In the genomic region with DNA sequence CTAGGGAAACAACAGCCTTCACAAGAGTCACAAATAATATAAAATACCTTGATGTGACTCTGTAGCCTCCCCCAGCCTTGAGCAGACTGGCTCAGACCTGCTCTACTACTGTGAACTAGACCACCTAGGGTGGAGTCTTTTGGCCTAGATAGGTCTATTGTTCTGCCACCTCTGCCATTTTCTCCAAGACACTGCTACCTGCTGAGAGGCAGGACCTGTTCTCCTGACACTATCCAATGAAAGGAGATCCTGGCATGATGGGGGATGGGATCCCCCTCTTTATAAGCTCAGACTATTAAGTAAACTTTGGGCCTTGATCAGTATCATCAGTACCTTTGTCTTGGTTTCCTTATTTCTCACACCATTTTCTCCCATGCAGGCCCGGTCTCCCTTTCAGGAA, we compare ENCODE assay signal across 16 mouse cellular contexts.
"Had no signal": no experiment of that assay in that cellular context is flagged by ENCODE, and none has a peak within 500 bp of the region (broad histone marks: within the 10 kb centered on the region; RNA-seq: fewer than 3 reads in every experiment).

No protein-coding gene starts in this region.

- H3K36me3 ChIP-seq: lung, embryonic 15.5 days; midbrain, embryonic 13.5 days; midbrain, embryonic 15.5 days; neural tube, embryonic 12.5 days; stomach, embryonic 15.5 days had no signal

- H3K9me3 ChIP-seq: lung, embryonic 15.5 days; megakaryocyte, embryonic 14.5 days; midbrain, embryonic 13.5 days; midbrain, embryonic 15.5 days; neural tube, embryonic 12.5 days; stomach, embryonic 15.5 days had no signal

- H3K4me3 ChIP-seq: lung, embryonic 15.5 days; megakaryocyte, embryonic 14.5 days; midbrain, embryonic 13.5 days; midbrain, embryonic 15.5 days; neural tube, embryonic 12.5 days; stomach, embryonic 15.5 days had no signal

- H3K27me3 ChIP-seq: lung, embryonic 15.5 days; megakaryocyte, embryonic 14.5 days; midbrain, embryonic 13.5 days; midbrain, embryonic 15.5 days; neural tube, embryonic 12.5 days; stomach, embryonic 15.5 days had no signal

- H3K27ac ChIP-seq: lung, embryonic 15.5 days; macrophage; midbrain, embryonic 13.5 days; midbrain, embryonic 15.5 days; neural tube, embryonic 12.5 days; stomach, embryonic 15.5 days; stomach, postnatal 0 days had no signal

- DNase-seq: liver, postnatal 0 days; lung, adult 2 months; lung, postnatal 14 days; lung, postnatal 36 days; right cerebral cortex, postnatal 14 days; thymus, adult 2 months; thymus, postnatal 25 days; thymus, postnatal 4 days had no signal

- H3K9ac ChIP-seq: liver, postnatal 0 days; lung, embryonic 15.5 days; midbrain, embryonic 13.5 days; midbrain, embryonic 15.5 days; neural tube, embryonic 12.5 days; stomach, embryonic 15.5 days had no signal

- H3K4me1 ChIP-seq: lung, embryonic 15.5 days; megakaryocyte, embryonic 14.5 days; midbrain, embryonic 13.5 days; midbrain, embryonic 15.5 days; neural tube, embryonic 12.5 days; stomach, embryonic 15.5 days had no signal
